Mouse (Mus musculus): ENCODE data around the gene Mgmt. TPM values are rescaled to one million over a fixed set of nuclear protein-coding genes. Genes with fewer than 3 reads are reported as not detected.

Mgmt gene
- total and polyA plus RNA-seq, 3 experiments: not detected

- H3K9ac ChIP-seq (ENCODE audit: control insufficient read depth, low read depth, low read length, poor library complexity, severe bottlenecking): no peak overlapping the region
- no peaks in the 10 kb centered on the region for H3K79me2 ChIP-seq (ENCODE audit: control insufficient read depth, insufficient read depth, low read length, poor library complexity)
- TF ChIP-seq CTCF (IDR thresholded peaks at IDR 0.05 in 2 of 3, conservative IDR thresholded peaks at IDR 0.05 in 1 of 3; ENCODE audit: control insufficient read depth in 1 of 3, insufficient read depth in 1 of 3, low read depth in 2 of 3, low read length in 3 of 3, poor library complexity in 1 of 3, severe bottlenecking in 1 of 3) (peak in 2 of 3 experiments; percentile 1 to 4; a peak in 1 of 6 replicates), MYC (IDR thresholded peaks at IDR 0.05; ENCODE audit: low read depth, low read length) (no peak)
- no peaks in the 10 kb centered on the region for H3K4me1 ChIP-seq (ENCODE audit: control insufficient read depth in 1 of 2, insufficient read depth in 2 of 2, low read length in 2 of 2)
- H3K4me3 ChIP-seq (ENCODE audit: control insufficient read depth in 1 of 2, insufficient read depth in 1 of 2, low read depth in 2 of 2, low read length in 2 of 2): no peak overlapping the region
- H3K9me3 ChIP-seq (replicated peaks; ENCODE audit: insufficient read depth, low read length): no peaks in the 10 kb centered on the region
- H3K36me3 ChIP-seq (ENCODE audit: control insufficient read depth in 1 of 2, insufficient read depth in 2 of 2, low read length in 2 of 2): no peaks in the 10 kb centered on the region
- no peaks in the 10 kb centered on the region for H3K27me3 ChIP-seq (ENCODE audit: control insufficient read depth in 1 of 2, insufficient read depth in 2 of 2, low read length in 2 of 2)
- DNase-seq (ENCODE audit: low read depth, low spot score): peak; percentile 1
- H3K27ac ChIP-seq (ENCODE audit: control insufficient read depth, low read depth, low read length): no peak overlapping the region
These were observed 166.1 kb downstream of the Mgmt start for GRCm38 (mm10) chr7:137060488-137060887.

- Histone ChIP-seq H3K4me3 (ENCODE audit: control insufficient read depth in 1 of 2, insufficient read depth in 1 of 2, low read depth in 2 of 2, low read length in 2 of 2) (no peak overlapping the region), H3K4me1 (ENCODE audit: control insufficient read depth in 1 of 2, insufficient read depth in 2 of 2, low read length in 2 of 2) (no peaks in the 10 kb centered on the region), H3K9me3 (replicated peaks; ENCODE audit: insufficient read depth, low read length) (no peaks in the 10 kb centered on the region), H3K27ac (ENCODE audit: control insufficient read depth, low read depth, low read length) (no peak overlapping the region), H3K27me3 (ENCODE audit: control insufficient read depth in 1 of 2, insufficient read depth in 2 of 2, low read length in 2 of 2) (no peaks in the 10 kb centered on the region), H3K79me2 (ENCODE audit: control insufficient read depth, insufficient read depth, low read length, poor library complexity) (no peaks in the 10 kb centered on the region), H3K9ac (ENCODE audit: control insufficient read depth, low read depth, low read length, poor library complexity, severe bottlenecking) (no peak overlapping the region), H3K36me3 (ENCODE audit: control insufficient read depth in 1 of 2, insufficient read depth in 2 of 2, low read length in 2 of 2) (no peaks in the 10 kb centered on the region)
- DNase-seq (ENCODE audit: low read depth, low spot score): no peak
- TF ChIP-seq USF2 (IDR thresholded peaks at IDR 0.05; ENCODE audit: borderline replicate concordance in 1 of 2, insufficient read depth in 1 of 2, low read depth in 1 of 2, low read length in 2 of 2): no peak
- TF ChIP-seq RAD21 (IDR thresholded peaks at IDR 0.05; ENCODE audit: low read depth, low read length): no peak
These were observed 166.7 kb downstream of the Mgmt start for GRCm38 (mm10) chr7:137061109-137061508.

- no peaks in the 10 kb centered on the region for H3K4me1 ChIP-seq (ENCODE audit: control insufficient read depth in 1 of 2, insufficient read depth in 2 of 2, low read length in 2 of 2)
- no peaks in the 10 kb centered on the region for H3K36me3 ChIP-seq (ENCODE audit: control insufficient read depth in 1 of 2, insufficient read depth in 2 of 2, low read length in 2 of 2)
- H3K9me3 ChIP-seq (replicated peaks; ENCODE audit: insufficient read depth, low read length): no peaks in the 10 kb centered on the region
- H3K27me3 ChIP-seq (ENCODE audit: control insufficient read depth in 1 of 2, insufficient read depth in 2 of 2, low read length in 2 of 2): no peaks in the 10 kb centered on the region
- TF ChIP-seq USF2 (IDR thresholded peaks at IDR 0.05; ENCODE audit: borderline replicate concordance in 1 of 2, insufficient read depth in 1 of 2, low read depth in 1 of 2, low read length in 2 of 2) (no peak), MAFK (IDR thresholded peaks at IDR 0.05; ENCODE audit: borderline replicate concordance, low read depth, low read length) (no peak), ETS1 (IDR thresholded peaks at IDR 0.05; ENCODE audit: low read depth, low read length) (no peak), MXI1 (IDR thresholded peaks at IDR 0.05; ENCODE audit: low read depth, low read length) (no peak), ZNF384 (IDR thresholded peaks at IDR 0.05; ENCODE audit: low read depth, low read length) (no peak), POLR2A (IDR thresholded peaks at IDR 0.05; ENCODE audit: control insufficient read depth in 1 of 2, insufficient read depth in 1 of 2, low read depth in 1 of 2, low read length in 2 of 2, poor library complexity in 1 of 2) (no peak), SMC3 (IDR thresholded peaks at IDR 0.05; ENCODE audit: low read depth, low read length) (no peak), TAL1 (IDR thresholded peaks at IDR 0.05; ENCODE audit: low read length) (no peak), KAT2A (conservative IDR thresholded peaks at IDR 0.05; ENCODE audit: low read depth, low read length) (no peak), GATA1 (IDR thresholded peaks at IDR 0.05; ENCODE audit: low read depth, low read length) (no peak), POLR2AphosphoS2 (IDR thresholded peaks at IDR 0.05; ENCODE audit: low read length) (no peak), JUND (IDR thresholded peaks at IDR 0.05; ENCODE audit: low read depth, low read length) (no peak), EP300 (IDR thresholded peaks at IDR 0.05; ENCODE audit: low read depth in 1 of 2, low read length in 2 of 2) (no peak), MEF2A (IDR thresholded peaks at IDR 0.05; ENCODE audit: extremely low read depth, insufficient replicate concordance, low read depth, low read length, poor library complexity, severe bottlenecking) (no peak), CHD2 (IDR thresholded peaks at IDR 0.05; ENCODE audit: low read length) (no peak), SIN3A (IDR thresholded peaks at IDR 0.05; ENCODE audit: low read length) (no peak), MYC (IDR thresholded peaks at IDR 0.05; ENCODE audit: low read depth, low read length) (no peak), RAD21 (IDR thresholded peaks at IDR 0.05; ENCODE audit: low read depth, low read length) (no peak), MAX (IDR thresholded peaks at IDR 0.05; ENCODE audit: low read length) (no peak)
- no peak overlapping the region for H3K4me3 ChIP-seq (ENCODE audit: control insufficient read depth in 1 of 2, insufficient read depth in 1 of 2, low read depth in 2 of 2, low read length in 2 of 2)
- no peaks in the 10 kb centered on the region for H3K79me2 ChIP-seq (ENCODE audit: control insufficient read depth, insufficient read depth, low read length, poor library complexity)
- no peak for DNase-seq (ENCODE audit: low read depth, low spot score)
- no peak overlapping the region for H3K9ac ChIP-seq (ENCODE audit: control insufficient read depth, low read depth, low read length, poor library complexity, severe bottlenecking)
- no peak overlapping the region for H3K27ac ChIP-seq (ENCODE audit: control insufficient read depth, low read depth, low read length)
These were observed 169.8 kb downstream of the Mgmt start for GRCm38 (mm10) chr7:137064255-137064654.
